ENCODE assay signal across 18 mouse cellular contexts in genomic region chr1:136161333-136161921, GRCm38 (mm10). TPM values are rescaled to one million over a fixed set of nuclear protein-coding genes. Genes with fewer than 3 reads are reported as not detected.
"Had no signal": no experiment of that assay in that cellular context is flagged by ENCODE, and none has a peak within 500 bp of the region (broad histone marks: within the 10 kb centered on the region; RNA-seq: fewer than 3 reads in every experiment).

No protein-coding gene starts in this region.

- H3K9me3 ChIP-seq: neural tube, embryonic 15.5 days; stomach, embryonic 15.5 days had no signal

- H3K27me3 ChIP-seq: neural tube, embryonic 15.5 days; stomach, embryonic 15.5 days had no signal

- H3K4me2 ChIP-seq: neural tube, embryonic 15.5 days; stomach, embryonic 15.5 days had no signal

- DNase-seq: retina, postnatal 1 day; right cerebral cortex, adult 18-20 months; right cerebral cortex, postnatal 14 days; right cerebral cortex, postnatal 25 days; right cerebral cortex, postnatal 4 days; spleen, adult 18-20 months; thymus, adult 18-20 months; thymus, adult 2 months; thymus, postnatal 14 days; thymus, postnatal 25 days; thymus, postnatal 36 days; thymus, postnatal 4 days had no signal

- H3K4me1 ChIP-seq: neural tube, embryonic 15.5 days; stomach, embryonic 15.5 days had no signal

- H3K4me3 ChIP-seq: neural tube, embryonic 15.5 days; stomach, embryonic 15.5 days had no signal

- H3K27ac ChIP-seq: neural tube, embryonic 15.5 days; stomach, embryonic 15.5 days; stomach, postnatal 0 days had no signal

- H3K9ac ChIP-seq: neural tube, embryonic 15.5 days; stomach, embryonic 15.5 days had no signal

- H3K36me3 ChIP-seq: stomach, embryonic 15.5 days had no signal

RNA-seq across cellular contexts. Expression of gene Mroh3, which starts 51.2 kb away (rescaled TPM):
- total RNA-seq: neutrophil, adult 5-6 weeks had no signal
- polyA plus RNA-seq: neural tube, embryonic 14.5 days; neural tube, embryonic 15.5 days; spleen, adult 2 months had no signal
